Mouse (Mus musculus): Measurements from ENCODE around the gene Med27. TPM values are rescaled to one million over a fixed set of nuclear protein-coding genes. Genes with fewer than 3 reads are reported as not detected.

Gene Med27
- polyA plus RNA-seq, 1 experiment from 2014 or later = 48.4 TPM

DNA sequence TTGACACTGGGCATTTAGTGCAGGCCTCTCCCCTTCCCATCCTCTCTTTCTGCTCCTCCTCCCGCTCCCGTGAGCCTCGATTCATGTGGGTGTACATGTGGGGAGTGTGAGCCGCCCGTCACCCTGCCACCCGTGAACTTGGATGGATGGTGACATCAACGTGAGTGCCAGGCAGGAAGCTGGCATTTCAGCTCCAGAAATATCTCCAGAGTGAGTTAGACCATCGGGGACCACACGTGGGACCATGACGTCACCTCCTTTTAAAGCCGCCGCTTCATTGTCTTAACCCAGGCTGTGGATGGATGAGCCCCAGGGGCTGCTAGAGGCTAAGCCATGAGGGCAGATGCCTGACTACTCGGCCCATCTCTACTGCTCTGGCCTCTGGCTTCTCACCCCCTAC is 195.4 kb downstream of the Med27 start:
- 85% methylated on average over 13 of the region's 13 CpGs for WGBS
- Histone ChIP-seq H3K27ac (no peak overlapping the region), H3K27me3 (0 out of 2 replicates have a peak, but pooled peaks cover 4% of the 10 kb centered on the region), H3K36me3 (no peaks in the 10 kb centered on the region), H3K9ac (replicated peaks) (no peak overlapping the region), H3K9me3 (no peaks in the 10 kb centered on the region), H3K4me1 (replicated peaks) (peaks cover 10% of the 10 kb centered on the region), H3K4me2 (no peak overlapping the region), H3K4me3 (replicated peaks) (no peak overlapping the region)
- ATAC-seq (ENCODE audit: insufficient number of reproducible peaks, insufficient read depth, low FRiP score, low TSS enrichment, low read depth) = no peak

GRCm38 (mm10) chr2:29546571-29546970 is 200.0 kb downstream of the Med27 start:
- Histone ChIP-seq H3K9ac (replicated peaks) (no peak overlapping the region), H3K4me3 (replicated peaks) (no peak overlapping the region), H3K27ac (0 out of 2 replicates have a peak overlapping the region, but pooled peaks have one; percentile 35), H3K9me3 (no peaks in the 10 kb centered on the region), H3K4me1 (replicated peaks) (peaks cover 11% of the 10 kb centered on the region), H3K27me3 (peaks cover 7% of the 10 kb centered on the region; the same call in 1 of the 2 replicates), H3K4me2 (peak overlapping the region; percentile 45), H3K36me3 (no peaks in the 10 kb centered on the region)
- 18% methylated on average over 12 of the region's 12 CpGs for WGBS
- ATAC-seq (ENCODE audit: insufficient number of reproducible peaks, insufficient read depth, low FRiP score, low TSS enrichment, low read depth) = 0 out of 2 replicates have a peak, but pooled peaks have one; percentile 20

- no peak overlapping the region for H3K4me2 ChIP-seq
- 80% methylated on average over 7 of the region's 7 CpGs for WGBS
- H3K4me3 ChIP-seq (replicated peaks) = no peak overlapping the region
- ATAC-seq (ENCODE audit: insufficient number of reproducible peaks, insufficient read depth, low FRiP score, low TSS enrichment, low read depth) = no peak
- H3K9ac ChIP-seq (replicated peaks) = no peak overlapping the region
- no peak overlapping the region for H3K27ac ChIP-seq
- H3K36me3 ChIP-seq = no peaks in the 10 kb centered on the region
- no peaks in the 10 kb centered on the region for H3K9me3 ChIP-seq
- H3K4me1 ChIP-seq (replicated peaks) = peaks cover 6% of the 10 kb centered on the region
- H3K27me3 ChIP-seq = peaks cover 3% of the 10 kb centered on the region; the same call in 1 of the 2 replicates
These were observed 205.4 kb downstream of the Med27 start for GRCm38 (mm10) chr2:29551816-29552585.

DNA sequence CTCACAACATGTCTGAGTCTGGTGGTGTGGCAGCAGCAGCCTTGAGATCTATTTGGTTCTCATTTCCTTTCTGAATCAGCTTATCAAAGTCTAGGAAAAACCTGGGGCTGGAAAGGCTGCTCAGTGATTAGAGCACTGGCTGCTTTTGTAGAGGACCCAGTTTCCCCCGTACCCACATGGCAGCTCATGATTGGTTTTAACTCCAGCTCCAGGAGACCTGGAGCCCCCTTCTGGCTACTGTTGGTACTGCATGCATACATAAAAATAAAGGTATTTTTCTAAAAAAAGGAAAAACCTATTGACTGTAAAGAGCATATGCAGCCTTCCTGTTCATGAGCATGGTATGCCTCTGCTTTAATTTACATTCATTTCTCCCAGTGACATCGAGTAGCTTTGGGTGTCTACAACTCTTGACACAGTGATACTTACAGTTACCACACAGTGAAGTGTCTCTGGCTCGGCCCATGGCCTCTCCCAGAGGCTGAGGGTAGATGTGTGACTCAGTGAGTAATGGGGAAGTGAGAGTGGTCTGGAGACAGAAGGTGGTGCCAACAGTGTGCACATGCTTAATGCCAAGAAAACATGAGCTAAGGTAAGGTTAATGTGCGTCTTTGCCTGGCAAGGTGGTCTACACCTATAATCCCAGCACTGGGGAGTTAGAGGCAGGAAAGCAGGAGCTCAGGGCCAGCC is 207.5 kb downstream of the Med27 start:
- 67% methylated on average over 4 of the region's 4 CpGs for WGBS
- H3K4me3 ChIP-seq (replicated peaks) = no peak overlapping the region
- H3K27me3 ChIP-seq = peaks cover 3% of the 10 kb centered on the region; the same call in 1 of the 2 replicates
- H3K4me1 ChIP-seq (replicated peaks) = 0 out of 2 replicates have a peak, but pooled peaks cover 5% of the 10 kb centered on the region
- H3K9me3 ChIP-seq = no peaks in the 10 kb centered on the region
- ATAC-seq (ENCODE audit: insufficient number of reproducible peaks, insufficient read depth, low FRiP score, low TSS enrichment, low read depth) = no peak
- no peak overlapping the region for H3K9ac ChIP-seq (replicated peaks)
- no peak overlapping the region for H3K4me2 ChIP-seq
- no peak overlapping the region for H3K27ac ChIP-seq
- no peaks in the 10 kb centered on the region for H3K36me3 ChIP-seq

GRCm38 (mm10) chr2:29558561-29558960 is 211.9 kb downstream of the Med27 start:
- Histone ChIP-seq H3K4me2 (no peak overlapping the region), H3K36me3 (no peaks in the 10 kb centered on the region), H3K27ac (no peak overlapping the region), H3K4me1 (replicated peaks) (0 out of 2 replicates have a peak, but pooled peaks cover 2% of the 10 kb centered on the region), H3K9ac (replicated peaks) (no peak overlapping the region), H3K27me3 (no peaks in the 10 kb centered on the region), H3K4me3 (replicated peaks) (no peak overlapping the region), H3K9me3 (no peaks in the 10 kb centered on the region)
- 91% methylated on average over 6 of the region's 6 CpGs for WGBS
- ATAC-seq (ENCODE audit: insufficient number of reproducible peaks, insufficient read depth, low FRiP score, low TSS enrichment, low read depth) = no peak

DNA sequence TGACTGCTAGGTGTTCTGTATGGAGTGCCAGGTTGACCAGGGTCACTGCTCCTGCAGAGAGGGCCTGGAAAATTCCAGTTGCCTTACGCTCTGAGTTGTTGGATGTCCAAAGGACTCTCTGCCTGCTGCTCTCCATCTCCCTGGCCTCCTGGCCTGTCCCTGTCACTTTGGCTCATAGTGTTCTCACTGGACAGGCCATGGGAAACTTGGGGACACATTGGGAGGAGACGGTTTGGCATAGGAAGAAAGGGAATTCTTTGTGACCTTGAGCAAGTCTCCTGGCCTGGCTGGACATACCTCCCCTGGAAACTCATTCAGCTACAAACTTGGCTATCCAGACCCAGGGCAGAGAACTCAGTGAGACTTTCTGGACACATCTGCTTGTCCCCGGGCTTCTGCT is 213.3 kb downstream of the Med27 start:
- 87% methylated on average over 3 of the region's 3 CpGs for WGBS
- Histone ChIP-seq H3K36me3 (no peaks in the 10 kb centered on the region), H3K4me3 (replicated peaks) (no peak overlapping the region), H3K27me3 (peaks cover 4% of the 10 kb centered on the region; the same call in 1 of the 2 replicates), H3K9me3 (no peaks in the 10 kb centered on the region), H3K9ac (replicated peaks) (no peak overlapping the region), H3K4me1 (replicated peaks) (no peaks in the 10 kb centered on the region), H3K27ac (no peak overlapping the region), H3K4me2 (no peak overlapping the region)
- ATAC-seq (ENCODE audit: insufficient number of reproducible peaks, insufficient read depth, low FRiP score, low TSS enrichment, low read depth) = no peak

GRCm38 (mm10) chr2:29561468-29561867 is 214.8 kb downstream of the Med27 start:
- Histone ChIP-seq H3K27ac (no peak overlapping the region), H3K4me1 (replicated peaks) (peaks cover 10% of the 10 kb centered on the region), H3K4me2 (no peak overlapping the region), H3K27me3 (peaks cover 5% of the 10 kb centered on the region; the same call in 1 of the 2 replicates), H3K36me3 (no peaks in the 10 kb centered on the region), H3K9ac (replicated peaks) (no peak overlapping the region), H3K9me3 (no peaks in the 10 kb centered on the region), H3K4me3 (replicated peaks) (no peak overlapping the region)
- ATAC-seq (ENCODE audit: insufficient number of reproducible peaks, insufficient read depth, low FRiP score, low TSS enrichment, low read depth) = no peak
- 67% methylated on average over 4 of the region's 4 CpGs for WGBS

DNA sequence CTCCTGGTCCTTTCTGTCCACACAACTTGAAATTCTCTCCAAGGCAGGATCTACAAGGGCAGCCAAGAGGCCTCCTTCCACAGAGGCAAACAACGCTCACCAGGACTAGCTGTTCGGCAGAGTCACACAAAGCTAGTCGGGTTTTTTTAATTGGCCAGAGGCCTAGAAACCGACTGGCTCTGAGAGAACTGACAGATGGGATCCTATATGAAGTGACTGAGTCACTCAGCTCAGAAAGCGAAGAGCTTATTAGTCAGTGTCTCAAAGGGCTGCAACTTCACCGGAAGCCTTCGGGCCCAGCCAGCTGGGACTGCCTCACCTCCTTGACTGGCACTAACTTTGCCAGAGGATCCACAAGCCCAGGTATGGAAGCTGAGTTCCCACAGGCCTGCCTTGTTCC is 217.4 kb downstream of the Med27 start:
- Histone ChIP-seq H3K4me3 (replicated peaks) (no peak overlapping the region), H3K36me3 (no peaks in the 10 kb centered on the region), H3K4me1 (replicated peaks) (peaks cover 10% of the 10 kb centered on the region), H3K4me2 (no peak overlapping the region), H3K27me3 (peaks cover 5% of the 10 kb centered on the region; the same call in 1 of the 2 replicates), H3K9me3 (no peaks in the 10 kb centered on the region), H3K9ac (replicated peaks) (no peak overlapping the region), H3K27ac (no peak overlapping the region)
- 76% methylated on average over 7 of the region's 7 CpGs for WGBS
- no peak for ATAC-seq (ENCODE audit: insufficient number of reproducible peaks, insufficient read depth, low FRiP score, low TSS enrichment, low read depth)

- Histone ChIP-seq H3K4me1 (replicated peaks) (peaks cover 10% of the 10 kb centered on the region), H3K9me3 (no peaks in the 10 kb centered on the region), H3K27ac (no peak overlapping the region), H3K9ac (replicated peaks) (no peak overlapping the region), H3K4me2 (no peak overlapping the region), H3K27me3 (peaks cover 5% of the 10 kb centered on the region; the same call in 1 of the 2 replicates), H3K36me3 (no peaks in the 10 kb centered on the region), H3K4me3 (replicated peaks) (no peak overlapping the region)
- ATAC-seq (ENCODE audit: insufficient number of reproducible peaks, insufficient read depth, low FRiP score, low TSS enrichment, low read depth) = no peak
- WGBS = 3% methylated on average over 16 of the region's 17 CpGs
These were observed 219.2 kb downstream of the Med27 start for GRCm38 (mm10) chr2:29565570-29566433.

- H3K4me3 ChIP-seq (replicated peaks) = no peak overlapping the region
- no peak overlapping the region for H3K9ac ChIP-seq (replicated peaks)
- H3K4me1 ChIP-seq (replicated peaks) = peaks cover 7% of the 10 kb centered on the region; the same call in 1 of the 2 replicates
- H3K27me3 ChIP-seq = peaks cover 9% of the 10 kb centered on the region
- H3K27ac ChIP-seq = no peak overlapping the region
- H3K9me3 ChIP-seq = no peaks in the 10 kb centered on the region
- no peak for ATAC-seq (ENCODE audit: insufficient number of reproducible peaks, insufficient read depth, low FRiP score, low TSS enrichment, low read depth)
- no peak overlapping the region for H3K4me2 ChIP-seq
- 69% methylated on average over 9 of the region's 9 CpGs for WGBS
- H3K36me3 ChIP-seq = no peaks in the 10 kb centered on the region
These were observed 225.5 kb downstream of the Med27 start for GRCm38 (mm10) chr2:29571921-29572700.
